Comparison of ENCODE assay signal across 8 mouse cellular contexts in the genomic region with DNA sequence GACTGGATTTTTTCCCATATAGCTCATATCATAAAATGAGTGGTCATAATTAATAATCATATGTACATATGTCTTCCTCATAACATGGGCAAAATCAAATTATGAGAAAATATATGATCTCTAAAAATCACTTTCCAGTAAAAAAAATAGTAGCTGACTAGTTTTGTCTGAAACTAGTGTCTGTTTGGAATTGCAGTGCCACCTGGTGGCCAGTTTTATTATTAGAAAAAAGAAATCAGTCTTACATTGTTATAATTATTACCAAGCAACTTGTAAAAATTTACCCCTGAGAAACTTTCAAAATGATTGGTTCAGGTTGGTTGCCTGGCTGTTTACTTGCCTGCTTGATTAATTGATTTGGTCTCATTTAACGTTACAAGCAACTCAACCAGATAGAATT. TPM values are rescaled to one million over a fixed set of nuclear protein-coding genes. Genes with fewer than 3 reads are reported as not detected.
DNase-seq lines count a peak whose midpoint lies in the region; ATAC-seq lines count a peak whose summit lies in the region.

No protein-coding gene starts in this region.

- no peaks in the 10 kb centered on the region for H3K9me3 ChIP-seq in heart, embryonic 11.5 days (replicated peaks; ENCODE audit: control insufficient read depth, low read length)

- peak; percentile 22 to 78 for DNase-seq in heart, adult 18-20 months
- peak; percentile 40 for DNase-seq in ovary, postnatal 14 days (ENCODE audit: low spot score)
- no peak for DNase-seq in ovary, adult 18-20 months (ENCODE audit: low spot score)
- DNase-seq in ZHBTc4 (ENCODE audit: low read depth, low spot score): peak; percentile 49
- peak; percentile 31 to 44 for DNase-seq in heart, postnatal 36 days
- DNase-seq in natural killer cell, adult 2 months (ENCODE audit: low spot score in 2 of 2): peak; percentile 11 to 34

- no peak overlapping the region for H3K4me2 ChIP-seq in heart, embryonic 11.5 days

- H3K27me3 ChIP-seq in heart, embryonic 11.5 days (ENCODE audit: control insufficient read depth, insufficient read depth, low read length): no peaks in the 10 kb centered on the region

- WGBS in heart, embryonic 11.5 days (ENCODE audit: insufficient replicate concordance): 78% methylated on average over 1 of the region's 1 CpGs

- no peak for ATAC-seq in heart, embryonic 11.5 days (replicated peaks; ENCODE audit: insufficient number of reproducible peaks, low FRiP score, low TSS enrichment)
- ATAC-seq in monocyte, adult 5-6 weeks (replicated peaks; ENCODE audit: insufficient number of reproducible peaks, low FRiP score, low TSS enrichment, poor library complexity, severe bottlenecking): no peak

- intact Hi-C loops in heart, postnatal 36 days (cut with DNase I): loop anchor here (1.0 to 5.0 kb wide), 3 partner anchors 73 to 287 kb away; no protein-coding TSS in a partner anchor

- no peaks in the 10 kb centered on the region for H3K4me1 ChIP-seq in heart, embryonic 11.5 days (ENCODE audit: control insufficient read depth, insufficient read depth, low read length)

- no peak overlapping the region for H3K27ac ChIP-seq in heart, embryonic 11.5 days (ENCODE audit: low read depth, low read length)

- peaks cover 5% of the 10 kb centered on the region for H3K36me3 ChIP-seq in heart, embryonic 11.5 days (ENCODE audit: control insufficient read depth, insufficient read depth, low read length)

- no peak overlapping the region for H3K4me3 ChIP-seq in heart, embryonic 11.5 days (ENCODE audit: low read depth, low read length)

- H3K9ac ChIP-seq in heart, embryonic 11.5 days (ENCODE audit: low read depth, low read length): no peak overlapping the region

RNA-seq across cellular contexts. Expression of gene Gpr21, which starts 30.8 kb away (rescaled TPM):
- under 1 TPM; 0.30 to 0.98 TPM for total RNA-seq in heart, adult 18-20 months (2021)
- 0.31 and 1.0 TPM in 2 replicates for polyA plus RNA-seq in heart, embryonic 11.5 days (2014; fragmentation: Nextera tagmentation; extraction: Ambion mirVana)
- total RNA-seq in heart, postnatal 36 days (2021): under 1 TPM; 0.60 to 0.78 TPM
- 0.67 to 3.7 TPM (median 1.1 TPM) in 3 replicates for total RNA-seq in monocyte, adult 5-6 weeks (2017)

RNA-seq across cellular contexts. Expression of gene Rabgap1, which starts 42.3 kb away (rescaled TPM):
- total RNA-seq in heart, adult 18-20 months (2021): 10 to 100 TPM; 41.5 to 42.3 TPM
- polyA plus RNA-seq in heart, embryonic 11.5 days (2014; fragmentation: Nextera tagmentation; extraction: Ambion mirVana): 26.8 and 52.3 TPM in 2 replicates
- 10 to 100 TPM; 44.8 to 45.0 TPM for total RNA-seq in heart, postnatal 36 days (2021)
- 36.5 to 57.2 TPM (median 42.7 TPM) in 3 replicates for total RNA-seq in monocyte, adult 5-6 weeks (2017)

RNA-seq across cellular contexts. Expression of gene Zbtb6, which starts 42.4 kb away (rescaled TPM):
- 1 to 10 TPM; 4.1 to 4.8 TPM for total RNA-seq in heart, adult 18-20 months (2021)
- 2.8 and 3.8 TPM in 2 replicates for polyA plus RNA-seq in heart, embryonic 11.5 days (2014; fragmentation: Nextera tagmentation; extraction: Ambion mirVana)
- total RNA-seq in heart, postnatal 36 days (2021): 1 to 10 TPM; 4.2 TPM
- 34.4 to 36.5 TPM (median 35.6 TPM) in 3 replicates for total RNA-seq in monocyte, adult 5-6 weeks (2017)

RNA-seq across cellular contexts. Expression of gene Zbtb26, which starts 42.4 kb away (rescaled TPM):
- 1 to 10 TPM; 4.4 to 4.5 TPM for total RNA-seq in heart, adult 18-20 months (2021)
- polyA plus RNA-seq in heart, embryonic 11.5 days (2014; fragmentation: Nextera tagmentation; extraction: Ambion mirVana): 6.8 and 6.9 TPM in 2 replicates
- 1 to 10 TPM; 3.8 to 5.1 TPM for total RNA-seq in heart, postnatal 36 days (2021)
- 10.5 to 20.5 TPM (median 13.9 TPM) in 3 replicates for total RNA-seq in monocyte, adult 5-6 weeks (2017)
